In the genomic region with DNA sequence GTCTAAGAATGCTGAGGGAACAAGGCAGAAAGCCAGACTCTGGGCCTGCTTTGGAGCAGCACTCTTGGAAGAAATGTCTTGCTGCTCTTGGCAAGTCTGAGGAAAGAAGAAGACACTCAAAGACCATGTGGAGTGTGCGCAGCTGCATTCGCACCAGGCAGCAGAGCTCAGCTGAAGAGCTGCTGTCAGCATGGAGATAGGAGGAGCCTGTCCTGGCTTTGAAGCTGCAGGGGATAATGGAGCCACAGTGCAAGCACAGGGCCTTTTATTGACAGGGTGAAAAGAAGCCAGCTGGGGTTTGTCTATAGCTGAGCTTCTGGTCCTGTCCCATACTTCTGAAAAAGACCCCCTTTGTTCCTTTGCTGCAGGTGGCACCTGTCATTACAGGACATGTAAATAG, we compare ENCODE assay signal across 10 mouse cellular contexts.
DNase-seq lines count a peak whose midpoint lies in the region; ATAC-seq and TF ChIP-seq lines count a peak whose summit lies in the region.
"Had no signal": no experiment of that assay in that cellular context is flagged by ENCODE, and none has a peak within 500 bp of the region (broad histone marks: within the 10 kb centered on the region; RNA-seq: fewer than 3 reads in every experiment).

No protein-coding gene starts in this region.

- H3K9me3 ChIP-seq in heart, embryonic 10.5 days = no peaks in the 10 kb centered on the region
- no peaks in the 10 kb centered on the region for H3K9me3 ChIP-seq in forebrain, postnatal 0 days (ENCODE audit: low read length)
- no peaks in the 10 kb centered on the region for H3K9me3 ChIP-seq in midbrain, embryonic 11.5 days (ENCODE audit: control insufficient read depth, low read length)
- H3K9me3 ChIP-seq in limb, embryonic 10.5 days (replicated peaks) = no peaks in the 10 kb centered on the region

- peak; percentile 82 for DNase-seq in heart, embryonic 10.5 days (ENCODE audit: low spot score)
- DNase-seq in heart, adult 8-10 months (ENCODE audit: low spot score) = no peak
- DNase-seq in brain, embryonic 14.5 days (ENCODE audit: low read depth) = peak; percentile 88
- DNase-seq in forebrain, postnatal 0 days = peak; percentile 47
- DNase-seq in midbrain, embryonic 11.5 days (ENCODE audit: low spot score, missing footprints) = peak; percentile 92
- DNase-seq in testis, postnatal 10 days (ENCODE audit: low spot score) = no peak
- DNase-seq in limb, embryonic 10.5 days (ENCODE audit: low spot score) = no peak
- no peak for DNase-seq in urinary bladder, postnatal 25 days (ENCODE audit: low spot score)
- DNase-seq: adrenal gland, adult 2 months had no signal

- H3K27me3 ChIP-seq in heart, embryonic 10.5 days (ENCODE audit: insufficient read depth, poor library complexity, severe bottlenecking) = peaks cover 12% of the 10 kb centered on the region; the same call in 1 of the 2 replicates
- H3K27me3 ChIP-seq in forebrain, postnatal 0 days (ENCODE audit: insufficient read depth, low read length) = no peaks in the 10 kb centered on the region
- H3K27me3 ChIP-seq in midbrain, embryonic 11.5 days (ENCODE audit: control insufficient read depth, insufficient read depth, low read length) = no peaks in the 10 kb centered on the region
- H3K27me3 ChIP-seq in limb, embryonic 10.5 days (ENCODE audit: low read depth, poor library complexity, severe bottlenecking) = no peaks in the 10 kb centered on the region

- 9% methylated on average over 2 of the region's 2 CpGs for WGBS in heart, embryonic 10.5 days
- 17% methylated on average over 2 of the region's 2 CpGs for WGBS in forebrain, postnatal 0 days
- 11% methylated on average over 2 of the region's 2 CpGs for WGBS in midbrain, embryonic 11.5 days
- 27% methylated on average over 2 of the region's 2 CpGs for WGBS in limb, embryonic 10.5 days

- no peak overlapping the region for H3K9ac ChIP-seq in forebrain, postnatal 0 days
- 0 out of 2 replicates have a peak overlapping the region, but pooled peaks have one; percentile 22 for H3K9ac ChIP-seq in midbrain, embryonic 11.5 days (ENCODE audit: low read length)

- no peaks in the 10 kb centered on the region for H3K36me3 ChIP-seq in heart, embryonic 10.5 days
- H3K36me3 ChIP-seq in forebrain, postnatal 0 days (ENCODE audit: insufficient read depth) = no peaks in the 10 kb centered on the region
- no peaks in the 10 kb centered on the region for H3K36me3 ChIP-seq in midbrain, embryonic 11.5 days (ENCODE audit: control insufficient read depth, insufficient read depth, low read length)
- H3K36me3 ChIP-seq in limb, embryonic 10.5 days = no peaks in the 10 kb centered on the region

- peak; percentile 93 for ATAC-seq in forebrain, postnatal 0 days
- peak; percentile 90 for ATAC-seq in midbrain, embryonic 11.5 days (ENCODE audit: low FRiP score)

- no peak for TF ChIP-seq POLR2A in brain, embryonic 14.5 days (IDR thresholded peaks at IDR 0.05; ENCODE audit: borderline replicate concordance, extremely low read depth, insufficient read depth, insufficient read length, poor library complexity, severe bottlenecking)

- H3K4me3 ChIP-seq in heart, embryonic 10.5 days = no peak overlapping the region
- H3K4me3 ChIP-seq in forebrain, postnatal 0 days (ENCODE audit: low read depth, low read length) = no peak overlapping the region
- no peak overlapping the region for H3K4me3 ChIP-seq in midbrain, embryonic 11.5 days (ENCODE audit: low read depth, low read length)
- no peak overlapping the region for H3K4me3 ChIP-seq in limb, embryonic 10.5 days
- H3K4me3 ChIP-seq: erythroblast, embryonic 14.5 days had no signal

- H3K27ac ChIP-seq in heart, embryonic 10.5 days = no peak overlapping the region
- no peak overlapping the region for H3K27ac ChIP-seq in forebrain, postnatal 0 days (ENCODE audit: low read depth, low read length)
- peak overlapping the region; percentile 31 for H3K27ac ChIP-seq in midbrain, embryonic 11.5 days (ENCODE audit: low read depth, low read length)
- no peak overlapping the region for H3K27ac ChIP-seq in limb, embryonic 10.5 days

- H3K4me2 ChIP-seq in forebrain, postnatal 0 days (ENCODE audit: low read depth) = no peak overlapping the region
- H3K4me2 ChIP-seq in midbrain, embryonic 11.5 days = no peak overlapping the region

- peaks cover 20% of the 10 kb centered on the region for H3K4me1 ChIP-seq in heart, embryonic 10.5 days
- H3K4me1 ChIP-seq in forebrain, postnatal 0 days (ENCODE audit: insufficient read depth) = peaks cover 8% of the 10 kb centered on the region; the same call in 1 of the 2 replicates
- H3K4me1 ChIP-seq in midbrain, embryonic 11.5 days (ENCODE audit: control insufficient read depth, insufficient read depth, low read length) = peaks cover 14% of the 10 kb centered on the region
- H3K4me1 ChIP-seq in limb, embryonic 10.5 days = peaks cover 4% of the 10 kb centered on the region; the same call in 1 of the 2 replicates

- TF ChIP-seq CTCF in brain, embryonic 14.5 days (IDR thresholded peaks at IDR 0.05; ENCODE audit: borderline replicate concordance, extremely low read depth, insufficient read depth, insufficient read length) = no peak
- TF ChIP-seq CTCF in forebrain, postnatal 0 days (IDR thresholded peaks at IDR 0.05; ENCODE audit: low read depth) = no peak

Comparison
In these comparisons a context has a peak if more than half of its experiments do, and no peak if none do; other contexts are left out.
1. DNase-seq: peak in heart, embryonic 10.5 days (single experiment), brain, embryonic 14.5 days (single experiment), forebrain, postnatal 0 days (single experiment) and midbrain, embryonic 11.5 days (single experiment); none in heart, adult 8-10 months (single experiment), testis, postnatal 10 days (single experiment), limb, embryonic 10.5 days (single experiment) and urinary bladder, postnatal 25 days (single experiment).